Mouse (Mus musculus) heart, postnatal 0 days (tissue): ENCODE measurements around the gene Lnx2. TPM values are rescaled to one million over a fixed set of nuclear protein-coding genes. Genes with fewer than 3 reads are reported as not detected.

Source experiments
- ATAC-seq: fragments of 200-750 bp; cut with Nextera tagmentation; 2 replicates; pipeline ENCODE4 v1.8.0; 2017; ENCODE audit warnings: low read depth, moderate number of reproducible peaks, moderate library complexity; ENCODE audit not compliant: insufficient read depth
- DNase-seq: peaks from one replicate; pipeline ENCODE4 v3.0.0-alpha.2; 2016; ENCODE audit warnings: low spot score
- H3K27ac ChIP-seq: fragments of 300-500 bp; sonication (generic); 2 replicates; pipeline ENCODE4 v1.5.1; 2014; ENCODE audit warnings: low read depth, mild to moderate bottlenecking
- H3K27me3 ChIP-seq: fragments of 300-500 bp; sonication (generic); 2 replicates; pipeline ENCODE4 v1.6.1; 2014; ENCODE audit warnings: low read length, mixed read lengths; ENCODE audit not compliant: control insufficient read depth, insufficient read depth
- H3K36me3 ChIP-seq: fragments of 300-500 bp; sonication (generic); replicated peaks from 2 replicates; pipeline ENCODE4 v1.6.1; 2014; ENCODE audit warnings: low read length, mixed read lengths; ENCODE audit not compliant: control insufficient read depth, insufficient read depth
- H3K4me1 ChIP-seq: fragments of 300-500 bp; sonication (generic); 2 replicates; pipeline ENCODE4 v1.6.1; 2014; ENCODE audit warnings: antibody characterized with exemption; ENCODE audit not compliant: control insufficient read depth, insufficient read depth
- H3K4me2 ChIP-seq: fragments of 300-500 bp; sonication (generic); 2 replicates; pipeline ENCODE4 v1.6.1; 2014; ENCODE audit warnings: low read depth, mild to moderate bottlenecking, low read length, moderate library complexity
- H3K4me3 ChIP-seq: fragments of 300-500 bp; sonication (generic); 2 replicates; pipeline ENCODE4 v1.5.1; 2014; ENCODE audit warnings: low read depth, low read length
- H3K9ac ChIP-seq: fragments of 300-500 bp; sonication (generic); replicated peaks from 2 replicates; pipeline ENCODE4 v1.6.1; 2014; ENCODE audit warnings: low read depth, low read length, mixed read lengths
- H3K9me3 ChIP-seq: fragments of 300-500 bp; sonication (generic); replicated peaks from 2 replicates; pipeline ENCODE4 v1.6.1; 2016; ENCODE audit warnings: low read length; ENCODE audit not compliant: control insufficient read depth
- CTCF ChIP-seq: IDR thresholded peaks from 2 replicates; pipeline ENCODE4 v1.5.1; 2016; ENCODE audit warnings: antibody characterized with exemption, control low read depth, low read depth
- EP300 ChIP-seq: IDR thresholded peaks from 2 replicates; pipeline ENCODE4 v1.6.1; 2016; ENCODE audit warnings: antibody characterized with exemption, low read depth
- WGBS: fragments of 180-500 bp; shearing (Covaris S2); extraction: QIAGEN DNeasy Blood & Tissue Kit; methylation state at CpG from one replicate; pipeline ENCODE4 v1.1.7; 2014; 5-methylcytosine and 5-hydroxymethylcytosine counted together
- polyA plus RNA-seq: library from polyadenylated mRNA; unstranded; fragments of >200 nt; fragmentation: Nextera tagmentation; extraction: Ambion mirVana; gene quantifications from 2 replicates; pipeline ENCODE4 v1.2.1, GENCODE M21; 2015
- total RNA-seq: library from RNA; depleted of rRNA; stranded (reverse); fragments of >200 nt; gene quantifications from 2 replicates; pipeline ENCODE4 v1.2.3, GENCODE M21; 2014; ENCODE audit warnings: low replicate concordance

The Lnx2 gene
- total and polyA plus RNA-seq, 2 experiments from 2014 or later = 6.5 to 18.0 TPM

GRCm38 (mm10) chr5:147068876-147069275 is 7.5 kb downstream of the Lnx2 start:
- 0 out of 2 replicates have a peak, but pooled peaks have one; percentile 25 for ATAC-seq
- Histone ChIP-seq H3K4me3 (no peak overlapping the region), H3K27me3 (no peaks in the 10 kb centered on the region), H3K9ac (no peak overlapping the region), H3K9me3 (no peaks in the 10 kb centered on the region), H3K4me2 (no peak overlapping the region), H3K36me3 (no peaks in the 10 kb centered on the region), H3K27ac (peak overlapping the region; percentile 27), H3K4me1 (peaks cover 42% of the 10 kb centered on the region)
- 27% methylated on average over 5 of the region's 5 CpGs for WGBS
- no peak for DNase-seq
- TF ChIP-seq CTCF (no peak), EP300 (no peak)

GRCm38 (mm10) chr5:147066965-147067364 is 9.4 kb downstream of the Lnx2 start:
- Histone ChIP-seq H3K4me2 (no peak overlapping the region), H3K36me3 (no peaks in the 10 kb centered on the region), H3K27ac (no peak overlapping the region), H3K4me1 (peaks cover 39% of the 10 kb centered on the region), H3K4me3 (no peak overlapping the region), H3K9ac (no peak overlapping the region), H3K27me3 (no peaks in the 10 kb centered on the region), H3K9me3 (no peaks in the 10 kb centered on the region)
- WGBS = 71% methylated on average over 5 of the region's 5 CpGs
- ATAC-seq = no peak
- TF ChIP-seq CTCF (no peak), EP300 (no peak)
- peak; percentile 4 for DNase-seq

GRCm38 (mm10) chr5:147066129-147066528 is 10.3 kb downstream of the Lnx2 start:
- Histone ChIP-seq H3K4me2 (no peak overlapping the region), H3K4me3 (no peak overlapping the region), H3K9ac (no peak overlapping the region), H3K36me3 (no peaks in the 10 kb centered on the region), H3K27ac (no peak overlapping the region), H3K4me1 (peaks cover 33% of the 10 kb centered on the region), H3K9me3 (no peaks in the 10 kb centered on the region), H3K27me3 (no peaks in the 10 kb centered on the region)
- no peak for TF ChIP-seq CTCF
- TF ChIP-seq EP300 = no peak
- DNase-seq (peak; percentile 5), ATAC-seq (no peak)
- 49% methylated on average over 4 of the region's 4 CpGs for WGBS

GRCm38 (mm10) chr5:147063215-147063661 is 13.1 kb downstream of the Lnx2 start:
- Histone ChIP-seq H3K36me3 (no peaks in the 10 kb centered on the region), H3K4me2 (peak overlapping the region; percentile 17), H3K27me3 (no peaks in the 10 kb centered on the region), H3K9ac (no peak overlapping the region), H3K4me1 (peaks cover 21% of the 10 kb centered on the region), H3K27ac (peak overlapping the region; percentile 49), H3K9me3 (no peaks in the 10 kb centered on the region), H3K4me3 (no peak overlapping the region)
- no peak for ATAC-seq
- TF ChIP-seq EP300 (no peak), CTCF (no peak)
- DNase-seq = peak; percentile 27
- WGBS = 22% methylated on average over 8 of the region's 8 CpGs

- Histone ChIP-seq H3K27ac (no peak overlapping the region), H3K4me2 (no peak overlapping the region), H3K36me3 (no peaks in the 10 kb centered on the region), H3K27me3 (no peaks in the 10 kb centered on the region), H3K9ac (no peak overlapping the region), H3K4me1 (peaks cover 47% of the 10 kb centered on the region), H3K9me3 (no peaks in the 10 kb centered on the region), H3K4me3 (no peak overlapping the region)
- TF ChIP-seq EP300 = no peak
- TF ChIP-seq CTCF = no peak
- 89% methylated on average over 2 of the region's 2 CpGs for WGBS
- no peak for DNase-seq
- no peak for ATAC-seq
Observed at GRCm38 (mm10) chr5:147060024-147060423, 16.4 kb downstream of the Lnx2 start.

GRCm38 (mm10) chr5:147059319-147059718 is 17.1 kb downstream of the Lnx2 start:
- no peak overlapping the region for H3K27ac ChIP-seq
- H3K4me3 ChIP-seq = no peak overlapping the region
- no peak overlapping the region for H3K9ac ChIP-seq
- no peaks in the 10 kb centered on the region for H3K9me3 ChIP-seq
- ATAC-seq = no peak
- H3K27me3 ChIP-seq = no peaks in the 10 kb centered on the region
- no peak overlapping the region for H3K4me2 ChIP-seq
- TF ChIP-seq CTCF (no peak), EP300 (no peak)
- no peak for DNase-seq
- no peaks in the 10 kb centered on the region for H3K36me3 ChIP-seq
- peaks cover 51% of the 10 kb centered on the region for H3K4me1 ChIP-seq
- WGBS = 80% methylated on average over 9 of the region's 9 CpGs
